Mouse (Mus musculus): Measurements from ENCODE around the gene Macrod2. TPM values are rescaled to one million over a fixed set of nuclear protein-coding genes. Genes with fewer than 3 reads are reported as not detected.

The Macrod2 gene
- polyA plus RNA-seq, 1 experiment from 2014 or later = 75.4 TPM

GRCm38 (mm10) chr2:142373978-142374377 lies 1978.9 kb downstream of the Macrod2 start:
- Histone ChIP-seq H3K27ac (no peak overlapping the region), H3K36me3 (no peaks in the 10 kb centered on the region), H3K4me1 (replicated peaks) (peaks cover 9% of the 10 kb centered on the region; the same call in 1 of the 2 replicates), H3K9me3 (no peaks in the 10 kb centered on the region), H3K4me2 (replicated peaks) (no peak overlapping the region), H3K27me3 (no peaks in the 10 kb centered on the region), H3K9ac (replicated peaks) (no peak overlapping the region), H3K4me3 (replicated peaks) (no peak overlapping the region)
- WGBS = 7% methylated on average over 3 of the region's 3 CpGs
- peak; percentile 27; the same call in 1 of the 2 replicates for ATAC-seq

DNA sequence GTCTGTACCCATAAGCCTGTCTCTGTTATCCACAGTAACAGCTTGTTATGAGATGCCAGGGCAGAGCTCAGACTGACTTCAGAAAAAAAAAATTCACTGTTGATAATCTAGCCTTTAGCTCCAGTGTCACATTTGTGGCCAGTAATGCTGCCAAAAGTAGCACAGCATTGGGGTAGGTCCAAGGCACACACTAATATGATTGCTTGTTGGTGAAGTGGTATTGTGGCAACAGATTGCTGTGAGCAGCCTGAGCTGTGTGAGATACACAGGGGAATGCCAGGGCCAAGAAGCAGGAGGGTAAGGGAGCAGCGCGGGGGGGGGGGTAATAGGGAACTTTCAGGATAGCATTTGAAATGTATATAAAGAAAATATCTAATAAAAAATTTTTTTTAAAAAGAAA lies 1985.5 kb downstream of the Macrod2 start:
- no peaks in the 10 kb centered on the region for H3K27me3 ChIP-seq
- no peak overlapping the region for H3K9ac ChIP-seq (replicated peaks)
- H3K4me2 ChIP-seq (replicated peaks) = no peak overlapping the region
- no peak for ATAC-seq
- WGBS = 94% methylated on average over 2 of the region's 2 CpGs
- H3K36me3 ChIP-seq = no peaks in the 10 kb centered on the region
- H3K4me1 ChIP-seq (replicated peaks) = no peaks in the 10 kb centered on the region
- no peak overlapping the region for H3K27ac ChIP-seq
- H3K4me3 ChIP-seq (replicated peaks) = no peak overlapping the region
- H3K9me3 ChIP-seq = no peaks in the 10 kb centered on the region

DNA sequence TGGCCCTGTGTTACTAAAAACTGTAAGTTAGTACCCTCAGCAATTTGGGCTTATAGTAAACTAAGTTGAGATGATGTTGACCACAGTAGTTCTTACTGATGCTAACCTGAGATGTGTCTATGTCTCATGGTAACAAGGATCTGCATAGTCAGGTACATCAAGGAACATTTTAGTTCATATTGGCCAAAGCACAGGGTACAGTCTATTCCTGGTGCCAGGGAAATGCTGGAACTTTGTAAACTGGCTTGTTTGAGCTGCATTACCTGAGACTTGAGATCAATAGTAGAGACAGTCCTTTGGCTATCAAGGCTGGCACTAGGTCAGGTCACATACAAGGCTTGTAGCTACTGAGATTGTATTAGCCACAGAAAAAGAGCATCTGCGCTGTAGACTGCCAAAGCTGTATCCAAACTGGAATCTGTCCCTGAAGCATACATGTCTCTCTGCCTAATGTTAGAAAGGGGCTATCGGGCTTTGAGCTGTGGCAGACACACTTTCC lies 1986.0 kb downstream of the Macrod2 start:
- WGBS = 84% methylated on average over 2 of the region's 2 CpGs
- no peaks in the 10 kb centered on the region for H3K4me1 ChIP-seq (replicated peaks)
- no peak overlapping the region for H3K4me2 ChIP-seq (replicated peaks)
- H3K27ac ChIP-seq = no peak overlapping the region
- H3K27me3 ChIP-seq = no peaks in the 10 kb centered on the region
- H3K9me3 ChIP-seq = no peaks in the 10 kb centered on the region
- no peak for ATAC-seq
- no peak overlapping the region for H3K4me3 ChIP-seq (replicated peaks)
- H3K9ac ChIP-seq (replicated peaks) = no peak overlapping the region
- no peaks in the 10 kb centered on the region for H3K36me3 ChIP-seq

DNA sequence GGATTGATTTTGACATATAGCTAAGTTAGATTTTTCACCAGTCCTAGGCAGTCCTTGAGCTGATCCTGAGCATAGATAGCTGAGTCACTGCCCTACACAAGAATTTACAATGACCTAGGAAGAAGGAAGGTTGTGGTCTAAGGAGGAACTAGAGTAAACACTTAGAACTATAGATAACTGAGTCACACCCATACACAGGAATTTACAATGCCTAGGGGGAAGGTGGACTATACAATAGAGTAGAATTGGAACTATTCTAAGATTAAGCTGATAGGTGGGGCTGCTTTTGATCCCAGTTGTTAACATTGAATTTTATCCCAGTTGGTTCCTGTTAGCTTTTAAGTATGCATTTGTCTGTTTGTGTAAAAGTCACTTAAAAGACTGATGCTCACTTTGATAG lies 1998.4 kb downstream of the Macrod2 start:
- Histone ChIP-seq H3K9me3 (no peaks in the 10 kb centered on the region), H3K4me3 (replicated peaks) (no peak overlapping the region), H3K4me2 (replicated peaks) (no peak overlapping the region), H3K27ac (no peak overlapping the region), H3K36me3 (no peaks in the 10 kb centered on the region), H3K27me3 (no peaks in the 10 kb centered on the region), H3K9ac (replicated peaks) (no peak overlapping the region), H3K4me1 (replicated peaks) (0 out of 2 replicates have a peak, but pooled peaks cover 8% of the 10 kb centered on the region)
- ATAC-seq = no peak

DNA sequence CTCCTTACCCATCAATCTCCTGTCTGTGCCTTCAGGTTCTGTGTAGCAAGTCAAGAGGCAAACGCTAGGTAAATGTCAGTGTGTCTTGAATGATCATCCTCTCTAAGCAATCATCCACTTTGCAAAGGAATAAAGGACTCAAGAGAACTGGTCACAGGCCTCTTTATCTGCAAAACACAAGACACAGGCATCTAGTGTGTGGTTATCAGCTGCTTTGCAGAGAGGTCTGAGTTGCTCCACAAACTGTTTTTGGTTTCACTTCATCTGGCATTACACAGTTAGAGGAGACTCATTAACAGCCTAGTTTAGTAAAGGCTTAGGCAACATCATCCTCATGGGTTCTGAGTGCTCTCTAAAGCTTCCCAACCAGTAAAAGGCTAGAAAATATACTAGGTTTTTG lies 2004.4 kb downstream of the Macrod2 start:
- ATAC-seq = no peak
- Histone ChIP-seq H3K9ac (replicated peaks) (no peak overlapping the region), H3K4me1 (replicated peaks) (peaks cover 5% of the 10 kb centered on the region; the same call in 1 of the 2 replicates), H3K4me2 (replicated peaks) (no peak overlapping the region), H3K4me3 (replicated peaks) (no peak overlapping the region), H3K36me3 (no peaks in the 10 kb centered on the region), H3K27ac (no peak overlapping the region), H3K27me3 (no peaks in the 10 kb centered on the region), H3K9me3 (no peaks in the 10 kb centered on the region)
- 83% methylated on average over 1 of the region's 1 CpGs for WGBS

DNA sequence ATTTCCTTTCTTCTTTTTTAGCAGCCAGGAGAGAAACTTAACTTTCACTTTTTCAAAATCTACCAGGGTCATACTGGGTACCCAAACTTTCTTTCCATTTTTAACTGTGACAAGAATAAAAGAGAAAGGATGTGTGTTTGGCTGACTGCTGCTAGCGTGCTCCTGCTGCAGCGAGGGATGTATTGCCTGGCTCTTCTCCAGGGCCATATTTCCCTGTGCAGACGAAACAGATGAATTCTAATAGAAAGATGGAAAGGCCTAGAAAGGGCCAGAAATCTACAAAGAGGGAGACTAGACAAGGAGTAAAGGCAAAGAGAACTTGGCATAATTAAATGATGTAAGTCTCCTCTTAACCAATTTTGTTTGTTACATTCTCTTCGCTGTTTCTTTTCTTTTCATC lies 2005.7 kb downstream of the Macrod2 start:
- WGBS = 92% methylated on average over 4 of the region's 4 CpGs
- Histone ChIP-seq H3K4me2 (replicated peaks) (no peak overlapping the region), H3K4me1 (replicated peaks) (peaks cover 5% of the 10 kb centered on the region; the same call in 1 of the 2 replicates), H3K4me3 (replicated peaks) (no peak overlapping the region), H3K9ac (replicated peaks) (no peak overlapping the region), H3K27ac (no peak overlapping the region), H3K27me3 (no peaks in the 10 kb centered on the region), H3K9me3 (no peaks in the 10 kb centered on the region), H3K36me3 (no peaks in the 10 kb centered on the region)
- ATAC-seq = no peak

DNA sequence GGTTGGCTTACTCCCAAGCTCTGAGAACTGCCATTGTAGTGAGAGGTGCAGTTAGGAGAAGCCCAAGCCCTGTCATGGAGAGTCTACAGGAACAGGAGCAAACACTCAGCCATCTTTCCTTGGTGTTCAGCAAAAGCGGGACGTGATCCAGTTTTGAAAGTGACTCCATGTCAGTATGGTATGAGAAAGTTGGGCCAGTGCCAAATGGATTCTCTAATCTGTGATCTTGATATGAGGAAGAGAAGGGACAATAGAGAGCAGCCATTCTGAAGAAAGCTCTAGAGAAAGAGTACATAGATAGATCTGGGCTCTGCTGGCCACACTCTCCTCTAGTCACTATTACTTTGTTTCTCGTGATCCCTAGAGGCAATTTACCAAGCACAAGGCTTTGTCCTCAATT lies 2006.2 kb downstream of the Macrod2 start:
- no peaks in the 10 kb centered on the region for H3K27me3 ChIP-seq
- no peak overlapping the region for H3K4me2 ChIP-seq (replicated peaks)
- 85% methylated on average over 3 of the region's 3 CpGs for WGBS
- peaks cover 5% of the 10 kb centered on the region; the same call in 1 of the 2 replicates for H3K4me1 ChIP-seq (replicated peaks)
- H3K4me3 ChIP-seq (replicated peaks) = no peak overlapping the region
- H3K27ac ChIP-seq = no peak overlapping the region
- no peak for ATAC-seq
- no peak overlapping the region for H3K9ac ChIP-seq (replicated peaks)
- H3K36me3 ChIP-seq = no peaks in the 10 kb centered on the region
- H3K9me3 ChIP-seq = no peaks in the 10 kb centered on the region

DNA sequence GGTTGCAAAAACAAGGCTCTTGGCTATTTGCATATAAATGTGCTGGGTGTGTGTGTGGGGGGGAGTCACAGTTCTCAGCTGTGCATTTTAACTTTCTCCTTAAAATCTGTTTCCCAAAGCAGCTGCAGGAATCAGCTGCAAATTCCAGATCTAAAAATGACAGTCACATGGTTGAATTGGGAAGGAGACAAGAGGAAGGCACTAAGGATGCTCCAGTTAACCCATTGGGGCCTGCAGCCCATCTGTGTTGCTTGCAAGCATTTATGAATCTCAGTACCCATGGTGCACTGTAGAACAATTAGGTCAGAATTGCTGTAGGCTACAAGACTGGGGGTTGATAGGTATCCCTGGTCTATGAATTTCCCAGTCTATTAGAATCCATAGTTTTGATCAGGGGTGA lies 2008.3 kb downstream of the Macrod2 start:
- ATAC-seq = no peak
- Histone ChIP-seq H3K4me2 (replicated peaks) (no peak overlapping the region), H3K27ac (no peak overlapping the region)

GRCm38 (mm10) chr2:142404321-142404720 lies 2009.2 kb downstream of the Macrod2 start:
- Histone ChIP-seq H3K36me3 (no peaks in the 10 kb centered on the region), H3K9me3 (no peaks in the 10 kb centered on the region), H3K27ac (no peak overlapping the region), H3K9ac (replicated peaks) (no peak overlapping the region), H3K4me2 (replicated peaks) (no peak overlapping the region), H3K4me1 (replicated peaks) (peaks cover 5% of the 10 kb centered on the region; the same call in 1 of the 2 replicates), H3K27me3 (no peaks in the 10 kb centered on the region), H3K4me3 (replicated peaks) (no peak overlapping the region)
- peak; percentile 37; the same call in 1 of the 2 replicates for ATAC-seq
- 65% methylated on average over 6 of the region's 6 CpGs for WGBS

More for the DNA sequence above, 2008.3 kb downstream of the Macrod2 start:
- no peak overlapping the region for H3K4me3 ChIP-seq (replicated peaks)
- no peaks in the 10 kb centered on the region for H3K9me3 ChIP-seq
- H3K9ac ChIP-seq (replicated peaks) = no peak overlapping the region
- no peaks in the 10 kb centered on the region for H3K27me3 ChIP-seq
- peaks cover 5% of the 10 kb centered on the region; the same call in 1 of the 2 replicates for H3K4me1 ChIP-seq (replicated peaks)
- H3K36me3 ChIP-seq = no peaks in the 10 kb centered on the region

GRCm38 (mm10) chr2:142407341-142407740 lies 2012.2 kb downstream of the Macrod2 start:
- ATAC-seq = no peak
- no peak overlapping the region for H3K27ac ChIP-seq
- no peaks in the 10 kb centered on the region for H3K9me3 ChIP-seq
- no peak overlapping the region for H3K4me2 ChIP-seq (replicated peaks)
- no peak overlapping the region for H3K9ac ChIP-seq (replicated peaks)
- H3K4me1 ChIP-seq (replicated peaks) = peaks cover 5% of the 10 kb centered on the region; the same call in 1 of the 2 replicates
- no peaks in the 10 kb centered on the region for H3K27me3 ChIP-seq
- H3K36me3 ChIP-seq = no peaks in the 10 kb centered on the region
- H3K4me3 ChIP-seq (replicated peaks) = no peak overlapping the region

DNA sequence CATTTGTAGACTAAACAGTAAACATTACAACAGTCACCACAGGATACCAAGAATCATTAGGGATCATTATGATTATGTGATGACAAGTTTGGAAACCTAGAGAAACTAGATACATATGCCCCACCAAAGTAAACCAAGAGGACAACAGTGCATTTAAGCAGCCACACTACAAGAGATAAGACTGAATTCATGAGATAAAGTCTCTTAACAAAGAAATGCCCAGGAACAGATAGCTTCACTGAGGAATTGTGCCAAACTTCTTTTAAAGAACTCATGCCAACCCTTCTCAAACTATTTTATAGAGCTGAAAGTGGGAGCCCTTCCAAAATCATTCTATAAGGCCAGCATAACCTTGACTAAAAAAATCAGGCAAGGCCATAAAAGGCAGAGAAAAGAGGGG lies 2015.0 kb downstream of the Macrod2 start:
- H3K4me1 ChIP-seq (replicated peaks) = no peaks in the 10 kb centered on the region
- H3K36me3 ChIP-seq = no peaks in the 10 kb centered on the region
- no peaks in the 10 kb centered on the region for H3K9me3 ChIP-seq
- no peaks in the 10 kb centered on the region for H3K27me3 ChIP-seq
- no peak overlapping the region for H3K4me3 ChIP-seq (replicated peaks)
- no peak for ATAC-seq
- H3K4me2 ChIP-seq (replicated peaks) = no peak overlapping the region
- no peak overlapping the region for H3K27ac ChIP-seq
- no peak overlapping the region for H3K9ac ChIP-seq (replicated peaks)

- no peaks in the 10 kb centered on the region for H3K27me3 ChIP-seq
- no peaks in the 10 kb centered on the region for H3K9me3 ChIP-seq
- H3K4me3 ChIP-seq (replicated peaks) = no peak overlapping the region
- no peak overlapping the region for H3K9ac ChIP-seq (replicated peaks)
- WGBS = 59% methylated on average over 7 of the region's 7 CpGs
- no peaks in the 10 kb centered on the region for H3K36me3 ChIP-seq
- ATAC-seq = no peak
- no peak overlapping the region for H3K27ac ChIP-seq
- peaks cover 7% of the 10 kb centered on the region; the same call in 1 of the 2 replicates for H3K4me1 ChIP-seq (replicated peaks)
- H3K4me2 ChIP-seq (replicated peaks) = no peak overlapping the region
Observed at GRCm38 (mm10) chr2:142433126-142433525, 2038.0 kb downstream of the Macrod2 start.

DNA sequence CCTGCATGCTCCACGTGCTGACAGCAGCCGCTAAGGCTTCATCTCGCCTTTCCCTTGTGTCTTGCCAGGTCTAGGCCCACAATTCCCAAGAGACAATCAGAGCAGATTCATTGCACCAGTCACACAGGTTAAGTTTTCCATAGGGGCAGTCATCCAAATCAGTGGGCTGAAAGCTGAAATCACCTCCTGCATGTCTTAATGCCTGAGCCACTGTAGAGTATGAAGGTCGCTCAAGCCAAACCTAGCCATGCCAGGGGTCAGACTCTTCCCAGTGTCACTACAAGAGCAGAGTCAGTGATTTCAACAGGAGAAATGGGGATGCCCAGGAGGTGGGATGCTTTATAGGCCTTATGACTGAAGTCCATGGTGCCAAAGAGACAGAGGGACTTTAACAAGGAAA lies 2039.6 kb downstream of the Macrod2 start:
- no peak overlapping the region for H3K4me3 ChIP-seq (replicated peaks)
- no peaks in the 10 kb centered on the region for H3K27me3 ChIP-seq
- no peak overlapping the region for H3K9ac ChIP-seq (replicated peaks)
- H3K27ac ChIP-seq = no peak overlapping the region
- no peak overlapping the region for H3K4me2 ChIP-seq (replicated peaks)
- H3K36me3 ChIP-seq = no peaks in the 10 kb centered on the region
- WGBS = 92% methylated on average over 4 of the region's 4 CpGs
- no peaks in the 10 kb centered on the region for H3K9me3 ChIP-seq
- no peak for ATAC-seq
- peaks cover 7% of the 10 kb centered on the region; the same call in 1 of the 2 replicates for H3K4me1 ChIP-seq (replicated peaks)
